Mouse (Mus musculus): Measurements from ENCODE around the gene Slc25a19.

- TF ChIP-seq GATA1 (IDR thresholded peaks at IDR 0.05; ENCODE audit: borderline replicate concordance, low read length) (no peak), FLI1 (IDR thresholded peaks at IDR 0.05; ENCODE audit: low read length) (no peak)
Observed at GRCm38 (mm10) chr11:115606733-115607132, 21.4 kb downstream of the Slc25a19 start.
